Mouse (Mus musculus): ENCODE results near the gene Sec14l5. TPM values are rescaled to one million over a fixed set of nuclear protein-coding genes. Genes with fewer than 3 reads are reported as not detected.
A peak's percentile ranks its signal among the peaks of the same experiment; 100 is the strongest.

Gene Sec14l5
- polyA plus RNA-seq (2011; ENCODE audit: insufficient read depth, insufficient read length, low read depth, missing spikeins): 2.4 and 3.0 TPM in 2 replicates

GRCm38 (mm10) chr16:5147037-5147385 lies at the start of gene Sec14l5:
TSS of gene Sec14l5 (plus strand) at chr16:5147109.
- no peak for TF ChIP-seq POLR2A (IDR thresholded peaks at IDR 0.05; ENCODE audit: insufficient read depth, low read length)
- no peak for TF ChIP-seq CTCF (IDR thresholded peaks at IDR 0.05; ENCODE audit: low read depth, low read length)
- H3K4me3 ChIP-seq (ENCODE audit: low read depth, low read length): peak within 1 kb of the TSS; percentile 51
- no peaks in the 10 kb centered on the region for H3K4me1 ChIP-seq (ENCODE audit: control insufficient read depth, insufficient read depth, low read length)
- H3K36me3 ChIP-seq (ENCODE audit: control insufficient read depth, insufficient read depth, low read length, poor library complexity, severe bottlenecking): no peaks in the 10 kb centered on the region
- H3K27me3 ChIP-seq (ENCODE audit: control insufficient read depth, insufficient read depth, low read length, poor library complexity, severe bottlenecking): no peaks in the 10 kb centered on the region
- H3K27ac ChIP-seq (ENCODE audit: insufficient read depth, low read length): no peak within 1 kb of the TSS
- H3K9ac ChIP-seq (ENCODE audit: low read depth, poor library complexity, severe bottlenecking): 0 out of 2 replicates have a peak within 1 kb of the TSS, but pooled peaks have one; percentile 22
- H3K9me3 ChIP-seq (replicated peaks; ENCODE audit: control insufficient read depth, insufficient read depth, low read length, poor library complexity, severe bottlenecking): no peaks in the 10 kb centered on the region

DNA sequence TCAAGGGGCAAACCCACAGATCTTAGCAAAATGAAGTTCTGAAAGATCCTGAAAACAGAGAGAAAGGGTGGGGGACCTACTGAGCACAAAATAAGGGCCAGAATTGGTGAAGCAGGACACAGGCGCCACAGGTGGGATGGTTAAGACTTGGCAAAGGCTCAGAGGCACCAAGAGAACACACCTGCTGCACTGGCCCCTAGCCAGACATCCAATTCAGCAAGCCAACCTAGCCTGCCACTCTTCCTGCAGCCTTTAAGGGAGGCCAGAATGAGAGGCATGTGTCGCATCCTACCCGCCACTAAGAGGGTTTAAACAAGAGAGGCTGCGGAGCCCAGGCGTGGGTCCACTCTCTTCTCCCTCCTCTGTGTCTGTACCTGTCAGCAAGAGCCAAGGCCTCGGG lies 45.9 kb upstream of the Sec14l5 start:
- no peaks in the 10 kb centered on the region for H3K27me3 ChIP-seq (ENCODE audit: control insufficient read depth, insufficient read depth, low read length, poor library complexity, severe bottlenecking)
- no peaks in the 10 kb centered on the region for H3K36me3 ChIP-seq (ENCODE audit: control insufficient read depth, insufficient read depth, low read length, poor library complexity, severe bottlenecking)
- TF ChIP-seq CTCF (IDR thresholded peaks at IDR 0.05; ENCODE audit: low read depth, low read length): no peak
- no peak for TF ChIP-seq POLR2A (IDR thresholded peaks at IDR 0.05; ENCODE audit: insufficient read depth, low read length)
- TF ChIP-seq EP300 (IDR thresholded peaks at IDR 0.05; ENCODE audit: insufficient read depth, low read depth, low read length): no peak
- H3K27ac ChIP-seq (ENCODE audit: insufficient read depth, low read length): no peak overlapping the region
- no peak overlapping the region for H3K4me3 ChIP-seq (ENCODE audit: low read depth, low read length)
- no peaks in the 10 kb centered on the region for H3K9me3 ChIP-seq (replicated peaks; ENCODE audit: control insufficient read depth, insufficient read depth, low read length, poor library complexity, severe bottlenecking)
- no peak overlapping the region for H3K9ac ChIP-seq (ENCODE audit: low read depth, poor library complexity, severe bottlenecking)
- H3K4me1 ChIP-seq (ENCODE audit: control insufficient read depth, insufficient read depth, low read length): no peaks in the 10 kb centered on the region

DNA sequence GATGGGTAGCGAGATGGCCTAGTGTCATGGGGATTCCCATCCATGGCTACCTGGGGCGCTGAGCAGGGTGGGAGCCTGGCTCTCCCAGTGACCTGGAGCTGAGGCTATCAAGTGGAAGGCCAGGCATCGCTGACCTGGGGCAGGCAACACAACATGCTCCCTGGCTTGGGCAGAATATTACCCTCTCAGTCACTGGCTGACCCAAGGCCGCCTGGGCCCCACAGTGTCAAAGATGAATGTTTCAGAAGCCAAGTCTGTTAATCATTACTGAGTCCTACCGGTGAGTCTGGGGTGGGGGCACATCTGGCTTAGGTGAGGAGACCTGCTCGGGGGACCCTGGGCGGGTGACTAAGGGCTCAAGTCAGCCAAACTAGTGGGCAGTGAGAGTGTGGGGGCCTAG lies 37.0 kb upstream of the Sec14l5 start:
- no peaks in the 10 kb centered on the region for H3K4me1 ChIP-seq (ENCODE audit: control insufficient read depth, insufficient read depth, low read length)
- TF ChIP-seq POLR2A (IDR thresholded peaks at IDR 0.05; ENCODE audit: insufficient read depth, low read length) (no peak), CTCF (IDR thresholded peaks at IDR 0.05; ENCODE audit: low read depth, low read length) (no peak), EP300 (IDR thresholded peaks at IDR 0.05; ENCODE audit: insufficient read depth, low read depth, low read length) (no peak)
- no peak overlapping the region for H3K27ac ChIP-seq (ENCODE audit: insufficient read depth, low read length)
- H3K9me3 ChIP-seq (replicated peaks; ENCODE audit: control insufficient read depth, insufficient read depth, low read length, poor library complexity, severe bottlenecking): no peaks in the 10 kb centered on the region
- H3K36me3 ChIP-seq (ENCODE audit: control insufficient read depth, insufficient read depth, low read length, poor library complexity, severe bottlenecking): no peaks in the 10 kb centered on the region
- H3K9ac ChIP-seq (ENCODE audit: low read depth, poor library complexity, severe bottlenecking): no peak overlapping the region
- no peak overlapping the region for H3K4me3 ChIP-seq (ENCODE audit: low read depth, low read length)
- no peaks in the 10 kb centered on the region for H3K27me3 ChIP-seq (ENCODE audit: control insufficient read depth, insufficient read depth, low read length, poor library complexity, severe bottlenecking)

DNA sequence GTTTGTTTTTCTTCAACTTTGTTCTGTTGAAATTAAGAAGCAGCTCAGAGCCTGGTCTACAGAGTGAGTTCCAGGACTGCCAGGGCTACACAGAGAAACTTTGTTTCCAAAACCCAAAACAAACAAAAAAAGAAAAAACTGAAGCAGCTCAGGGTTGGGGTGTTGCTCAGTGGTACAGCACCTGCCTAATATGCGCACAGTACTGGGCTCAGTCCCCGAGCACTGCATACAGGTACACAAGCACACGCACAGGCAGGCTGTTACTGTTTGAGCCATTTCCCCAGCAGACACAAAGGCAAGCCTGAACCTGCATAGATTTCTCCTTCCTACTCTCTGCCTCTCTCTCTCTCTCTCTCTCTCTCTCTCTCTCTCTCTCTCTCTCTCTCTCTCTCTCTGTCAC lies 35.9 kb upstream of the Sec14l5 start:
- Histone ChIP-seq H3K36me3 (ENCODE audit: control insufficient read depth, insufficient read depth, low read length, poor library complexity, severe bottlenecking) (no peaks in the 10 kb centered on the region), H3K27me3 (ENCODE audit: control insufficient read depth, insufficient read depth, low read length, poor library complexity, severe bottlenecking) (no peaks in the 10 kb centered on the region), H3K27ac (ENCODE audit: insufficient read depth, low read length) (no peak overlapping the region), H3K4me1 (ENCODE audit: control insufficient read depth, insufficient read depth, low read length) (no peaks in the 10 kb centered on the region), H3K4me3 (ENCODE audit: low read depth, low read length) (no peak overlapping the region), H3K9me3 (replicated peaks; ENCODE audit: control insufficient read depth, insufficient read depth, low read length, poor library complexity, severe bottlenecking) (no peaks in the 10 kb centered on the region), H3K9ac (ENCODE audit: low read depth, poor library complexity, severe bottlenecking) (no peak overlapping the region)
- TF ChIP-seq EP300 (IDR thresholded peaks at IDR 0.05; ENCODE audit: insufficient read depth, low read depth, low read length) (no peak), CTCF (IDR thresholded peaks at IDR 0.05; ENCODE audit: low read depth, low read length) (no peak), POLR2A (IDR thresholded peaks at IDR 0.05; ENCODE audit: insufficient read depth, low read length) (no peak)

- Histone ChIP-seq H3K4me1 (ENCODE audit: control insufficient read depth, insufficient read depth, low read length) (no peaks in the 10 kb centered on the region), H3K9ac (ENCODE audit: low read depth, poor library complexity, severe bottlenecking) (no peak overlapping the region), H3K4me3 (ENCODE audit: low read depth, low read length) (no peak overlapping the region), H3K36me3 (ENCODE audit: control insufficient read depth, insufficient read depth, low read length, poor library complexity, severe bottlenecking) (no peaks in the 10 kb centered on the region), H3K27ac (ENCODE audit: insufficient read depth, low read length) (no peak overlapping the region), H3K27me3 (ENCODE audit: control insufficient read depth, insufficient read depth, low read length, poor library complexity, severe bottlenecking) (no peaks in the 10 kb centered on the region), H3K9me3 (replicated peaks; ENCODE audit: control insufficient read depth, insufficient read depth, low read length, poor library complexity, severe bottlenecking) (no peaks in the 10 kb centered on the region)
- no peak for TF ChIP-seq POLR2A (IDR thresholded peaks at IDR 0.05; ENCODE audit: insufficient read depth, low read length)
- TF ChIP-seq CTCF (IDR thresholded peaks at IDR 0.05; ENCODE audit: low read depth, low read length): no peak
- no peak for TF ChIP-seq EP300 (IDR thresholded peaks at IDR 0.05; ENCODE audit: insufficient read depth, low read depth, low read length)
Measured at GRCm38 (mm10) chr16:5113002-5113550, 33.8 kb upstream of the Sec14l5 start.

- H3K4me1 ChIP-seq (ENCODE audit: control insufficient read depth, insufficient read depth, low read length): no peaks in the 10 kb centered on the region
- TF ChIP-seq EP300 (IDR thresholded peaks at IDR 0.05; ENCODE audit: insufficient read depth, low read depth, low read length): no peak
- no peak for TF ChIP-seq CTCF (IDR thresholded peaks at IDR 0.05; ENCODE audit: low read depth, low read length)
- TF ChIP-seq POLR2A (IDR thresholded peaks at IDR 0.05; ENCODE audit: insufficient read depth, low read length): no peak
- H3K27me3 ChIP-seq (ENCODE audit: control insufficient read depth, insufficient read depth, low read length, poor library complexity, severe bottlenecking): no peaks in the 10 kb centered on the region
- no peaks in the 10 kb centered on the region for H3K36me3 ChIP-seq (ENCODE audit: control insufficient read depth, insufficient read depth, low read length, poor library complexity, severe bottlenecking)
- no peaks in the 10 kb centered on the region for H3K9me3 ChIP-seq (replicated peaks; ENCODE audit: control insufficient read depth, insufficient read depth, low read length, poor library complexity, severe bottlenecking)
- no peak overlapping the region for H3K27ac ChIP-seq (ENCODE audit: insufficient read depth, low read length)
- H3K4me3 ChIP-seq (ENCODE audit: low read depth, low read length): no peak overlapping the region
- no peak overlapping the region for H3K9ac ChIP-seq (ENCODE audit: low read depth, poor library complexity, severe bottlenecking)
Measured at GRCm38 (mm10) chr16:5113582-5113981, 33.3 kb upstream of the Sec14l5 start.

Measured in ES-Bruce4 (cell line).